8 mouse cellular contexts compared by ENCODE assay signal in the genomic region with DNA sequence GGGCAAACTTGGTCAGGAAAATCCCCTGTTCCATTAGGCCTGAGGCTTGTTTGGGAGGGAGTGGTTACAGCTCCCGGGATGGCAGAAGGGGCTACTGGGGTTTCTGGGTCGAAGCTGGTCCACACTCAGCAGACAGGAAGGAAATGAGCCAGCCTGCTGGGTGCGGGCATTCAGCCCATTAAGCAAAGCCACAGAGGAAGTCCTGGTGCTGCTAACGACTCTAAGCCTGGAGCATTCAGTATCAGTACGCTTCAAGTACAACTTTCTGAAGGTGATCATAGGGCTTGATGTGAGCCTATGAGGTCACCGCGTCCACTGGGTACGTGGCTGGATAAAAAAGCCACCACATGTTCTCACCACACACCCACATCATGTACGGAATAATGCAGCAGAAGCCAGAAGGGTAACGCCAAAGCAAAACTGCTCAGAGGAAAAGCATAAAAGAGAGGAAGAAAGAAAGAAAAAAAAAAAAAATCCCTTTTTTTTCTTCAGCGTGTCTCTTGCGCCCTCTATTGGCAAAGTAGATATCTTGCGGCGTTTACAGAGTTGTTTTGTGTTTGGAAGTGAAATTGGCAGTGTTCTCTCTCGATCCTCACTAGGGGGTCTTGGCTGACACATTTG.
DNase-seq lines count a peak whose midpoint lies in the region; ATAC-seq and TF ChIP-seq lines count a peak whose summit lies in the region.

No protein-coding gene starts in this region.

- intact Hi-C loops in left cerebral cortex, postnatal 14 days (cut with DNase I), result loop anchor here (1.0 to 10.0 kb wide), 4 partner anchors 746 to 1698 kb away; partner anchors contain the start of genes Gria2 and Pdgfc

- H3K27me3 ChIP-seq in forebrain, embryonic 10.5 days (ENCODE audit: poor library complexity, severe bottlenecking), result no peaks in the 10 kb centered on the region
- no peaks in the 10 kb centered on the region for H3K27me3 ChIP-seq in hindbrain, embryonic 13.5 days
- no peaks in the 10 kb centered on the region for H3K27me3 ChIP-seq in midbrain, embryonic 11.5 days (ENCODE audit: control insufficient read depth, insufficient read depth, low read length)

- no peaks in the 10 kb centered on the region; the same call in 1 of the 2 replicates for H3K9me3 ChIP-seq in forebrain, embryonic 10.5 days
- no peaks in the 10 kb centered on the region for H3K9me3 ChIP-seq in hindbrain, embryonic 13.5 days
- H3K9me3 ChIP-seq in midbrain, embryonic 11.5 days (ENCODE audit: control insufficient read depth, low read length), result no peaks in the 10 kb centered on the region

- TF ChIP-seq POLR2A in bone marrow macrophage, adult 2 months (IDR thresholded peaks at IDR 0.05; ENCODE audit: borderline replicate concordance, low read depth, low read length), result no peak

- H3K4me3 ChIP-seq in bone marrow macrophage, adult 2 months (ENCODE audit: insufficient read depth, low read length), result peak overlapping the region; percentile 44
- no peak overlapping the region for H3K4me3 ChIP-seq in forebrain, embryonic 10.5 days
- H3K4me3 ChIP-seq in hindbrain, embryonic 13.5 days, result 0 out of 2 replicates have a peak overlapping the region, but pooled peaks have one; percentile 14
- no peak overlapping the region for H3K4me3 ChIP-seq in midbrain, embryonic 11.5 days (ENCODE audit: low read depth, low read length)

- ATAC-seq in hindbrain, embryonic 13.5 days (ENCODE audit: low FRiP score), result peak; percentile 68
- ATAC-seq in midbrain, embryonic 11.5 days (ENCODE audit: low FRiP score), result peak; percentile 55; the same call in 1 of the 2 replicates

- DNase-seq in gastrocnemius, postnatal 10 days, result peak; percentile 8
- DNase-seq in gastrocnemius, adult 8-10 months (ENCODE audit: low spot score in 2 of 2), result no peak
- DNase-seq in forebrain, embryonic 10.5 days (ENCODE audit: extremely low spot score, low spot score), result peak; percentile 17
- peak; percentile 49 to 52 for DNase-seq in left cerebral cortex, postnatal 14 days (ENCODE audit: low spot score in 2 of 2)
- DNase-seq in midbrain, embryonic 11.5 days (ENCODE audit: low spot score, missing footprints), result peak; percentile 91
- peak; percentile 32 for DNase-seq in right cerebral cortex, postnatal 4 days

- WGBS in forebrain, embryonic 10.5 days, result 43% methylated on average over 15 of the region's 15 CpGs
- 32% methylated on average over 15 of the region's 15 CpGs for whole genome bisulfite sequencing in hindbrain, embryonic 13.5 days
- 43% methylated on average over 15 of the region's 15 CpGs for WGBS in midbrain, embryonic 11.5 days

- 0 out of 2 replicates have a peak overlapping the region, but pooled peaks have one; percentile 21 for H3K9ac ChIP-seq in hindbrain, embryonic 13.5 days
- H3K9ac ChIP-seq in midbrain, embryonic 11.5 days (ENCODE audit: low read length), result no peak overlapping the region

- H3K4me1 ChIP-seq in bone marrow macrophage, adult 2 months (ENCODE audit: control insufficient read depth, insufficient read depth, low read length), result 0 out of 2 replicates have a peak, but pooled peaks cover 2% of the 10 kb centered on the region
- peaks cover 5% of the 10 kb centered on the region for H3K4me1 ChIP-seq in forebrain, embryonic 10.5 days
- H3K4me1 ChIP-seq in hindbrain, embryonic 13.5 days (replicated peaks), result peaks cover 6% of the 10 kb centered on the region
- no peaks in the 10 kb centered on the region for H3K4me1 ChIP-seq in midbrain, embryonic 11.5 days (ENCODE audit: control insufficient read depth, insufficient read depth, low read length)

- H3K4me2 ChIP-seq in hindbrain, embryonic 13.5 days, result peak overlapping the region; percentile 35; the same call in 1 of the 2 replicates
- H3K4me2 ChIP-seq in midbrain, embryonic 11.5 days, result no peak overlapping the region

- peak overlapping the region; percentile 32 for H3K27ac ChIP-seq in bone marrow macrophage, adult 2 months (ENCODE audit: insufficient read depth, low read depth, low read length)
- 0 out of 2 replicates have a peak overlapping the region, but pooled peaks have one; percentile 51 for H3K27ac ChIP-seq in forebrain, embryonic 10.5 days
- H3K27ac ChIP-seq in hindbrain, embryonic 13.5 days, result no peak overlapping the region
- no peak overlapping the region for H3K27ac ChIP-seq in midbrain, embryonic 11.5 days (ENCODE audit: low read depth, low read length)

- peak; percentile 35; the same call in 1 of the 2 replicates for TF ChIP-seq CTCF in bone marrow macrophage, adult 2 months (IDR thresholded peaks at IDR 0.05; ENCODE audit: low read depth, low read length)

- no peaks in the 10 kb centered on the region for H3K36me3 ChIP-seq in forebrain, embryonic 10.5 days (replicated peaks)
- no peaks in the 10 kb centered on the region for H3K36me3 ChIP-seq in hindbrain, embryonic 13.5 days
- no peaks in the 10 kb centered on the region for H3K36me3 ChIP-seq in midbrain, embryonic 11.5 days (ENCODE audit: control insufficient read depth, insufficient read depth, low read length)

Comparison
In these comparisons a context has a peak if more than half of its experiments do, and no peak if none do; other contexts are left out.
1. DNase-seq: peak in gastrocnemius, postnatal 10 days (single experiment), forebrain, embryonic 10.5 days (single experiment), left cerebral cortex, postnatal 14 days (2 of 2), midbrain, embryonic 11.5 days (single experiment) and right cerebral cortex, postnatal 4 days (single experiment); none in gastrocnemius, adult 8-10 months (0 of 2).
2. H3K27ac ChIP-seq: peak in bone marrow macrophage, adult 2 months (single experiment) and forebrain, embryonic 10.5 days (single experiment); none in hindbrain, embryonic 13.5 days (single experiment) and midbrain, embryonic 11.5 days (single experiment).
3. H3K4me3 ChIP-seq: peak in bone marrow macrophage, adult 2 months (single experiment) and hindbrain, embryonic 13.5 days (single experiment); none in forebrain, embryonic 10.5 days (single experiment) and midbrain, embryonic 11.5 days (single experiment).